Mouse (Mus musculus) G1E (cell line): ENCODE results near the gene Rgs19.

Source experiments
- CTCF ChIP-seq: IDR thresholded peaks from 2 replicates; pipeline ENCODE4 v1.5.1; 2012; ENCODE audit warnings: low read depth, low read length, inconsistent platforms, mixed read lengths
- GATA1 ChIP-seq: IDR thresholded peaks from 2 replicates; pipeline ENCODE4 v1.6.1; 2012; ENCODE audit warnings: borderline replicate concordance, low read length, inconsistent platforms, mixed read lengths
- POLR2AphosphoS5 ChIP-seq: IDR thresholded peaks from 2 replicates; pipeline ENCODE4 v1.6.1; 2012; ENCODE audit warnings: low read depth, low read length, inconsistent platforms; ENCODE audit not compliant: insufficient replicate concordance
- TAL1 ChIP-seq: conservative IDR thresholded peaks from 2 replicates; pipeline ENCODE4 v1.6.1; 2012; ENCODE audit warnings: low read depth, low read length, inconsistent platforms, mixed read lengths

GRCm38 (mm10) chr2:181694581-181694980 is 804 bp upstream of the Rgs19 start:
- TF ChIP-seq CTCF (no peak), GATA1 (no peak), TAL1 (no peak), POLR2AphosphoS5 (no peak)
